Mouse (Mus musculus): Measurements from ENCODE around the gene Pnn.

The Pnn gene

DNA sequence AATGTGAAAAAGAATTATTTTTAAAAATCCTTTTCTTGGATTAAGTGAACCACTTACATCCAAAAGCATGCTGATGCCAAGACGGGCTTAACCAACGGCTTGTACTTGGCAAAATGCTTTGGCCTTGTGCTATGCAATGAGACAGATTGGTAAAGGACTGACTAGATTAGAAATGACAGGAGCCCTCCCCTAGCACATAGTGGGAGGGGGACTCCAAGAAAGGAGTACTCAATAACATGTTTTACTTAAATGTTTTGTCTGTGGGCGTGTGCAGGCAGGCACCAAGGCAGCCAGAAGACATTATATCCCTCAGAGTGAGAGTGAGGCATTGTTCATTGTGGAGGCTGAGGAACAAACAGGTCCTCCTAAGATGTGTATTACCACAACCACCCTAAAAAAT is 7.4 kb downstream of the Pnn start:
- no peak for DNase-seq (ENCODE audit: low read depth in 1 of 2, low spot score in 2 of 2)

DNA sequence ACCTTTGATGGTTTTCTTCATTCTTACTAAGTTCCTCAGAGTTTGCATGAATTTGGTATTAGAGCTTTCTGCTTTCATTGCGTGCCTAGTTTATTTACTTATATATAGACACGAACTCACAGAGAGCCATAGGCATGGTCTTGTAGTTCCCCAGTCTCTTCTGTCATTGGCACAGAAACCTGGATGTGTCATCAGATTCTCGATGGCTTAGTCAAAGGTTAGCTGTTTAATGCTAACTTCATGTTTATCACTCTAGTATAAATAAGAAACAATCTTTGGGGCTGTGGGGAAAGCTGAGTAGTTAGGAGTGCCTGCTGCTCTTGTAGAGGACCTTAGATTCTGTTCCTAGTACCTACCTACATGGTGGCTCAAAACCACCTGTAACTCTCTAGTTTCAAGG is 10.3 kb downstream of the Pnn start:
- no peak for DNase-seq (ENCODE audit: low read depth in 1 of 2, low spot score in 2 of 2)

DNA sequence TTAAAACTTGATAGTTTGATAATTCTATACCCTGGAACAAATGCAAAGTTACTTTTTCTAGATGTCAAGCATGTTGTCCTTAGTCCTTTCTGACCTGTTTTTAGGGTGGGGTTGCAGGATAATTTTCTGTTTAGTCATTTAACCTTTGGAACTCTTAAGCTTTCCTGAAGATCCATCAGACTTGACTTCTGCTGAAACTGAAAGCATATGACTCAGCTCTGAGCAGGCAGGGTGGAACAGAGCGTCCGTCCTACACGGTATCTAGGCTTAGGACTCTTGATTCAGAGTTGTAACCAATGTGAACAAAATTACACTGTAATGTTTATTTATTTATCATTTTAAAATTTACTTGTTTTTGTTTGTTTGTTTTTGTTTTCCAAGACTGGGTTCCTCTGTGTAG is 11.2 kb downstream of the Pnn start:
- no peak for DNase-seq (ENCODE audit: low read depth in 1 of 2, low spot score in 2 of 2)

DNA sequence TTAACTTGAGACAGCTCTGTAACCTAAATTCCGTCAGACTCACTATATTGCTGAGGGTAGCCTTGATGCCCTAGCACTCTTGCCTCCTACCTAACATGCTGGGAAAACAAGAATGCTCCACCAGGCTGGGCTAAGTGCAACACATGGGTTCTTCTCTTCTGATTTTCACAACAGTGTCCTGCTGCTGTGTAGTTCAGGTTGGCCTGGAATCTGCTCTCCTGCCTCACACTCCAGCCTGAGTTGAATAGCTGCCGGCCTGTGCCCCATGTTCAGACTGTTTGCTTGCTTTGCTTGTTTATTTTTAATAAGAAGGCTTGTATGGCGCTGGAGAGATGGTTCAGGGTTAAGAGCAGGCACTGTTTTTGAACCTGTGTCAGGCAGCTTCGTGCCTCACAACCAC is 13.8 kb downstream of the Pnn start:
- no peak for DNase-seq (ENCODE audit: low read depth in 1 of 2, low spot score in 2 of 2)

DNA sequence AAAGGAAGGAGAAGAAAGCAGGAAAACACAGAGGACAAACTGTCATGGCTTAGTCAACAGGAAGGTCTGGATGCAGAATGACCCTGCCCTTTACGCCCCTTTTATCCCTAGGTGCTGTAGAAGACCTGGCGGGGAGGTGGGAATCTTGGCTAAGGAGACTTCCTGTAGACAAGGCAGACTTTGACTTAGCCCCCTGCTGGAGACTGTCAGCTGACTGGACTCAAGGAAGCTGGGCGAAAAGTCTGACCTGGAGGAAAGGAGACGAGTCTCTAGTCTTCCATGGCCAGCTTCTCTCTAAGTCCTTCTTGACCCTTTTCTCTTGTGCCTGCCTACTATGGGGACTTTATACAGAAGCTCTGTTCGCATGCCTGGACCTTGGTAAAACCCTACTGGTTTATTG is 17.8 kb downstream of the Pnn start:
- no peak for DNase-seq (ENCODE audit: low read depth in 1 of 2, low spot score in 2 of 2)

DNA sequence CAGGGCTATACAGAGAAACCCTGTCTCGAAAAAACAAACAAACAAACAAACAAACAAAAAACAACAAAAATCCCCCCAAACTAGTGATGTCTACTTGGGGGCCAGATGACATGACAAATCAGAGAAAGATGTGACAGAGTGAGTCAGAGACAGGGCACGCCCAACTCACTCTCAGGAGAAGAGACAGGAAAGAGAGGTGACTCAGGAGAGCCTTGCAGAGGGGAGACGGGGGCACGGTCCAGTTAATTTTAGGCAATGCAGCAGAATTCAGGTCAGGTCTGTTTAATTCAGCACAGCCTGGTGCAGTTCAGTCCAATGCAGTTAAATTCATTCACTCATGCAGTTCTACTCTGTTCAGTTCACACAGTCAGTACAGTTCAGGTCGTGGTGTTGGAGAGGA is 19.5 kb downstream of the Pnn start:
- DNase-seq (ENCODE audit: low read depth in 1 of 2, low spot score in 2 of 2) = no peak

DNA sequence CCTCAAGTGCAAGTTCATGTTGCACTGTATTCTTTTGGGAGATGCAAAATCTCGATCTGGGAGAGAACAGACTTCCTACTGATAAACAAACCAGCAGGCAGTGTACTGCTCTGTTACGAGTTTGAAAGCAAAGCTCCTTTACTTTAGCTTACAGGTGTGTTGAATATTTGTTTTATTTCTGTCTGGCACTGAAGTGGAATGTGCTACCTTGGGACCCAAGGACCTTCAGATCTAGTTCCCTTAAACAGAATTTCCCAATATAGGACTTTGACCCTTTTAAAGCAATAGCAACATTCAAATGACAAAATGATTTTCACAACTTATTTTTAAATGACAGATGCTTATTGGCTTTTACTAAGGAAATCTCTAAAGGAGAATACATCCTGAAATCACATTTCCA is 26.9 kb downstream of the Pnn start:
- DNase-seq (ENCODE audit: low read depth in 1 of 2, low spot score in 2 of 2) = no peak

DNA sequence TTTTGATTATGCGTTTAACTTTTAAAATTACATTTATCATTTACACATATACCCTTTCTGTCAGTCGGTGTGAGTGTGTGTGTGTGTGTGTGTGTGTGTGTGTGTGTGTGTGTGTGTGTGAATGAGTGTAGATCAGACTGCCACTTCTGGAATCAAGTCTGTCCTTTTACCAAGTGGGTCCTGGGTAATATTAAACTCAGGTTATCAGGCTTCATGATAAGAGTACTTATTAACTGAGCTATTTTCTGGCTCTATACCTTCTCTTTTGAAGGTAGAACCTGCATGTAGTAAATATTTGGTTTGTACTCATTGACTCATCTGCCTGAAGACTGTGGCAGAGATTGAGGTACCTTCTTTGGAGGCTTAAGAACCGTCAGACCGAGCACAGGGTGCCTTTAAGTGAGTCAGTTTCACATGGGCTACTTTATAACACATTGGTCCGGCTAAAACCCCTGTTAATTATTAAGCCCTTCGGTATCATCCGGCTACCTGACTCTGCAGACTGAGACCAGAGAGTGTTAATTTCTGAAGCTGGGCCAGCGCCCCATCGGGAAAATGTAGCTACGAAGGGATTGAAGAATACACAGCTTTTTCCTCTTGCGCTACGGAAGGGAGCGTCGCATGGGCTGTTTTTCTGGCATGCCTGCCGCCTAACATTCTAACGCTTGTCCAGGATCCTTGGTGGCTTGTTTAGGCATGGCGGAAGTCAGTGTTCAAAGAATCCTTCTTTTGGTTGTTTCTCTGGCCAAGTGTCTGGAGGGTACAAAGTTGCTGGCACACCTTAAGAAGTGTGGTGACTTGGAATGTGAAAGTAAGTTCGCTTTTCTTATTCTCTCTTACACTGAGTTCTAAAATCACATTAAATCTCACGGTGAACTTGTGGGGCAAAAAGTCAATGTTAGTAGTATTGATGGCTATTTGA is 28.7 kb downstream of the Pnn start, which contains the start of gene Mia2:
Gene Mia2, plus strand, starts transcription at position 696 of the 922 bp plus-strand sequence.
- no peak for DNase-seq (ENCODE audit: low read depth in 1 of 2, low spot score in 2 of 2)

DNA sequence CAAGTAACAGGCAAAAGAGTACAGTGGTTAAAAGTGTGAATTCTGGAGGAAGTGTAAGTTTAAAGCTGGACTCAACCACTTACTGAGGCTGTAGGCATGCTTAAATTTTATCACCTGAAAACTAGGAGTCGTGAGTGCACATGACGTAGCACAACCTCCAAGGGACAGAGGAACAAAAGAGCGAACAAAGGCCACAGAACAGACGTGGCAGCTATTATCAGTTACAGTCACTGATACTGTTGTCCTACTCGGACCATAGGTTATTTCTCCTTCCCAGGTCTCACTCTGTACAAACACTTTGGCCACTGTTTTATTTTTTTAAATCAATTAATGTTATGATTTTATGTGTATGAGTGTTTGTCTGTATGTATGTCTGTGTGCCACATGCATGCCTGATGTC is 38.1 kb downstream of the Pnn start:
- DNase-seq (ENCODE audit: low read depth in 1 of 2, low spot score in 2 of 2) = no peak

DNA sequence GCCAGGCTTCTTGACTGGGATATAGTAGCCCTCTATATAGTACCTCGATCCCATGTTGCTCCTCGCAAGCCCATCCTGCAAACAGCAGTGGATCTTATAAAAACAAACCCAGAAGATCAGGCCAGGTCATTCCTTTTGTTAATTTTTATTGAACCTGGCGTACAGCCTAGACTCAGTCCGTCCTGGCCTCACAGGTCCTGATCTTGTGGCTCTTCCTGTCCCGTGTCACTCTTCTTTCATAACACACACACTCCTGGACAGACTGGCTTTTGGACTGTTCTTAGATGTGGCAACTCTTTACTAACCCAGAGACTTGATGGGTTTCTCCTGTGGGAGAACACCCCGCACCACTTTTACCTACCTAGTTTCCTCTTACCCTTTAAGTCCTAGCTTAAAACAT is 39.2 kb downstream of the Pnn start:
- DNase-seq (ENCODE audit: low read depth in 1 of 2, low spot score in 2 of 2) = no peak

DNA sequence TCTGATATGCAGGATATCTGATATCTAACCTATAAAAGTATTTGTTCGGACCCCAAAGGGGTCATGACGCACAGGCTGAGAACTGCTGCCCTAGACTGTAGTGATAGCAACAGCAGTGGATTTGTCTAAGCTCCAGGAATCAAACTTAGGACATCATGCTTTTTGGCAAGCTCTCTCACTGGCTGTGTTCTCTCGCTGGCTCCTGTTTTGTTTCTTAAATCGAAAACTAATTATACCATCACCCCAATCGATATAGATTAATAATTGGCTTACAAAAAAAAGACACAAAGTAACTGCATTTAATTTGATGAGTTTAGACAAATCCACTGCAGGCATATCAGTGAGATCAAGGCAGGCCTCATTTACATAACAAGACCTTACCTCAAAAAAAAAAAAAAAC is 39.8 kb downstream of the Pnn start:
- DNase-seq (ENCODE audit: low read depth in 1 of 2, low spot score in 2 of 2) = no peak

DNA sequence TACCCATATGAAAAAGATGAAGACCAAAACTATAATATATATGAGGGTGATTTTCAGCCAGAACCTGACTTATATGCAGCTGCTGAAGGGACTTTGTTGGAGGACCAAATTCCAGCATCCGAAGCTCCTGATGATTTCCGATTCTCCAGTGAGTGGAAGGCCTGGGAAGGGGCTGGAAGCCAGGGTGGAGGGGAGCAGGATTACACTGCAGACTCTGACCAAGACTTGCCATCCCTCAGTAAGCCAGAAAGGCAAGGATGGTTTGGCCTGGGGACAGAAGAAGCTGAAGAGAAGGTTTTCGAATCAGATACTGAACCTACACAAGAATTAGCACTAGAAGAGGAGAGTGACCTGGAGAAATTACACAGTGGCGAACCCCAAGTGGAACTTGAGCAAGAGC is 41.2 kb downstream of the Pnn start:
- DNase-seq (ENCODE audit: low read depth in 1 of 2, low spot score in 2 of 2) = no peak

DNA sequence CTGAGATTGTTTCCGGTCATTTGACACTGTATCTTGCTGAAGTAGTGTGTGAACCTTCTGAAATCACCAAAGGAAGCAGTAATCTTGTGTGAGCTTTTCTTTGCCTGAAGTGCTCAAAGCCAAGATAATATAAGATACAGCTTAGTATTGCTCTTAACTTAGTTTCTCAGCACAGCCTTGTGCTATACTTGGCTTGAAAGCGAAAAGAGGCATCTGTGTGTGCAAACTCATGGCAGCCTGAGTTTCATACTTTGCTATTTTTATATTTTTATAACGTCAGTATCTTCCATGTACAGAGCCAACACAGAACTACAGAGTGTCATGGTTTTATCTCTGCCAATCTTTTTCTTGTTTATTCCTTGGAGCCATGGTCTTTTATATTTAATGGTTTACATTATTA is 50.5 kb downstream of the Pnn start:
- no peak for DNase-seq (ENCODE audit: low read depth in 1 of 2, low spot score in 2 of 2)

All from monocyte, adult 2 months (primary cell).